Mouse (Mus musculus) liver, postnatal 0 days (tissue): Measurements from ENCODE around the gene Sgms1.

Source experiments
- CTCF ChIP-seq: sonication (generic); IDR thresholded peaks from 2 replicates; pipeline ENCODE4 v1.5.1; 2016; ENCODE audit warnings: antibody characterized with exemption, low read depth
- EP300 ChIP-seq: IDR thresholded peaks from 2 replicates; pipeline ENCODE4 v1.6.1; 2016; ENCODE audit warnings: antibody characterized with exemption, low read depth, mild to moderate bottlenecking

- TF ChIP-seq EP300, result no peak
- TF ChIP-seq CTCF, result no peak
Measured at GRCm38 (mm10) chr19:32340168-32340567, 49.3 kb downstream of the Sgms1 start.
